Mouse (Mus musculus): ENCODE data around the gene Nyx.

Nyx gene

GRCm38 (mm10) chrX:13492922-13493321 is 27.0 kb downstream of the Nyx start:
- DNase-seq (ENCODE audit: low spot score), result no peak

GRCm38 (mm10) chrX:13494892-13495703 is 29.2 kb downstream of the Nyx start:
- no peak for DNase-seq (ENCODE audit: low spot score)

- DNase-seq (ENCODE audit: low spot score), result no peak
Measured at GRCm38 (mm10) chrX:13500284-13500683, 34.4 kb downstream of the Nyx start.

- no peak for DNase-seq (ENCODE audit: low spot score)
Measured at GRCm38 (mm10) chrX:13502862-13503375, 37.0 kb downstream of the Nyx start.

- DNase-seq (ENCODE audit: low spot score), result no peak
Measured at GRCm38 (mm10) chrX:13504389-13504788, 38.5 kb downstream of the Nyx start.

GRCm38 (mm10) chrX:13506376-13506775 is 40.5 kb downstream of the Nyx start:
- no peak for DNase-seq (ENCODE audit: low spot score)

- no peak for DNase-seq (ENCODE audit: low spot score)
Measured at GRCm38 (mm10) chrX:13513127-13513526, 47.2 kb downstream of the Nyx start.

GRCm38 (mm10) chrX:13513864-13514263 is 48.0 kb downstream of the Nyx start:
- no peak for DNase-seq (ENCODE audit: low spot score)

GRCm38 (mm10) chrX:13516451-13516850 is 50.5 kb downstream of the Nyx start:
- DNase-seq (ENCODE audit: low spot score), result no peak

GRCm38 (mm10) chrX:13518019-13518418 is 52.1 kb downstream of the Nyx start:
- no peak for DNase-seq (ENCODE audit: low spot score)

GRCm38 (mm10) chrX:13518781-13519407 is 53.0 kb downstream of the Nyx start:
- no peak for DNase-seq (ENCODE audit: low spot score)

- no peak for DNase-seq (ENCODE audit: low spot score)
Measured at GRCm38 (mm10) chrX:13519408-13519783, 53.5 kb downstream of the Nyx start.

GRCm38 (mm10) chrX:13520566-13520965 is 54.7 kb downstream of the Nyx start:
- no peak for DNase-seq (ENCODE audit: low spot score)

- no peak for DNase-seq (ENCODE audit: low spot score)
Measured at GRCm38 (mm10) chrX:13521288-13521687, 55.4 kb downstream of the Nyx start.

Data from urinary bladder, postnatal 10 days (tissue).